Mouse (Mus musculus) forebrain, embryonic 10.5 days (tissue): ENCODE results near the gene Polr3h. TPM values are rescaled to one million over a fixed set of nuclear protein-coding genes. Genes with fewer than 3 reads are reported as not detected.

Source experiments
- DNase-seq: peaks from one replicate; pipeline ENCODE4 v3.0.0-alpha.2; 2017; ENCODE audit warnings: low spot score; ENCODE audit errors: extremely low spot score
- H3K27ac ChIP-seq: fragments of 300-500 bp; sonication (generic); 2 replicates; pipeline ENCODE4 v1.5.1; 2016; ENCODE audit warnings: mild to moderate bottlenecking
- H3K27me3 ChIP-seq: fragments of 300-500 bp; sonication (generic); 2 replicates; pipeline ENCODE4 v1.6.1; 2016; ENCODE audit warnings: mild to moderate bottlenecking; ENCODE audit not compliant: poor library complexity, severe bottlenecking
- H3K36me3 ChIP-seq: fragments of 300-500 bp; sonication (generic); replicated peaks from 2 replicates; pipeline ENCODE4 v1.6.1; 2016; ENCODE audit warnings: mild to moderate bottlenecking, moderate library complexity
- H3K4me1 ChIP-seq: fragments of 300-500 bp; sonication (generic); 2 replicates; pipeline ENCODE4 v1.6.1; 2016
- H3K4me3 ChIP-seq: fragments of 300-500 bp; sonication (generic); 2 replicates; pipeline ENCODE4 v1.5.1; 2016; ENCODE audit warnings: mild to moderate bottlenecking, moderate library complexity
- H3K9me3 ChIP-seq: fragments of 300-500 bp; sonication (generic); 2 replicates; pipeline ENCODE4 v1.6.1; 2016; ENCODE audit warnings: mild to moderate bottlenecking, moderate library complexity
- WGBS: fragments of 180-500 bp; shearing (Covaris S2); methylation state at CpG from one replicate; pipeline ENCODE4 v1.1.7; 2016; 5-methylcytosine and 5-hydroxymethylcytosine counted together
- polyA plus RNA-seq: library from polyadenylated mRNA; unstranded; fragments of >200 nt; fragmentation: Nextera tagmentation; extraction: Ambion mirVana; gene quantifications from 2 replicates; pipeline ENCODE4 v1.2.1, GENCODE M21; 2016

Polr3h gene
- polyA plus RNA-seq, 1 experiment from 2014 or later, result 90.8 TPM

DNA sequence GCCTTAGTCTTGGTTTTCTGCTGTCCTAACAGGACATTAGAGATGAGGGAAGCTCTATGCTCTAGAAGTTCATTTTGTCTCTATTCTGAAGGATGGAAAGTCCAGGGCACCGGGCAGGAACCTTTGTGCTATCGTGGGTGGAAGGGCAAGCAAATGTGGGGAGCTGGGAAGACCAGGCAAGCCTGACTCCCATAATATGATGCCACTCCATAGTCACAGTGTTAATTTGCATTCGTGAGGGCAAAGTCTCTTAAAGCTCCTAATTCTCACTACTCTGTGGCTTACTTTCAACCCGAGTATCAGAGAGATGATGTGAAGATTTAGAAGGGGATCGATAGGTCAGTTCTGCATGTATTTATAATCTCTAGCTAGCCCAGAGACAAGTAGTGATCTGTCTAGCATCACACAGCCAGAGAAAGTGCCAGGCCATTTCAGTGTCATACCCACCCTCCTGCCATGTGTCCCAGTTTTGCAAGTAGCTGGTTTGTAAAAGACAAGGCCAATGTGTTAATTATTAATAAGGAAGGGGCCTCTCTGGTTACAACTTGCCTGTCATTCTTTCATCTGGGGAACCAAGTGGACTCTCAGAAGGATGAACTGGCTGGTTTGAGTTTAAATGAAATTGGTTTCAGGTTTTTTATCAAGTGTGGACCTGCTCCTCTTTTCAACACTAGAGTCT is 28.3 kb downstream of the Polr3h start:
- H3K36me3 ChIP-seq, result peaks cover 97% of the 10 kb centered on the region
- H3K4me1 ChIP-seq, result no peaks in the 10 kb centered on the region
- H3K27ac ChIP-seq, result no peak overlapping the region
- no peaks in the 10 kb centered on the region for H3K27me3 ChIP-seq
- 93% methylated on average over 5 of the region's 5 CpGs for WGBS
- H3K4me3 ChIP-seq, result no peak overlapping the region
- no peaks in the 10 kb centered on the region for H3K9me3 ChIP-seq
- no peak for DNase-seq

DNA sequence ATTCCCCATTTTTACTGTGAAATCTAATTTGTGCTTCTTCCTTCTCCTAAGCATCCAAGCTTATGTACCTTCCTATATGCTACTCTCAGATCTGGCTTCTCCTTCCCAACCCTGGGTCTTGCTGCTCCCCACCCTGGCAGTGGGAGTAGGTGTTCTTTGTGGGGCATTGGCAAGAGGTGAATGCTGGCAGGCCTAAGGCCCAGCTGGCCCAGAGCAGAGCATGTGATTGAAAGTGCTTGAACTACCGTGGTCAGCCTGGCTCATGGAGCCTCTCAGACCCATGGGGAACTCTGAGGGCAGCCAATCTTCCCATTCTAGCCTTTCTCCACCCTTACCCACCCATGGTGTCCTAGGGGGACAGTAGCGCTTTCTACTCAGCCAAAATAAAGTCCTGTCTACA is 29.6 kb downstream of the Polr3h start:
- Histone ChIP-seq H3K9me3 (no peaks in the 10 kb centered on the region), H3K4me3 (no peak overlapping the region), H3K27me3 (no peaks in the 10 kb centered on the region), H3K36me3 (peaks cover 96% of the 10 kb centered on the region), H3K4me1 (no peaks in the 10 kb centered on the region), H3K27ac (no peak overlapping the region)
- no peak for DNase-seq
- WGBS, result 90% methylated on average over 2 of the region's 2 CpGs

- no peak overlapping the region for H3K4me3 ChIP-seq
- no peaks in the 10 kb centered on the region for H3K27me3 ChIP-seq
- H3K36me3 ChIP-seq, result peaks cover 96% of the 10 kb centered on the region
- no peak overlapping the region for H3K27ac ChIP-seq
- no peaks in the 10 kb centered on the region for H3K9me3 ChIP-seq
- 83% methylated on average over 1 of the region's 1 CpGs for WGBS
- no peak for DNase-seq
- H3K4me1 ChIP-seq, result no peaks in the 10 kb centered on the region
These were observed 32.0 kb downstream of the Polr3h start for GRCm38 (mm10) chr15:81894002-81894401.

DNA sequence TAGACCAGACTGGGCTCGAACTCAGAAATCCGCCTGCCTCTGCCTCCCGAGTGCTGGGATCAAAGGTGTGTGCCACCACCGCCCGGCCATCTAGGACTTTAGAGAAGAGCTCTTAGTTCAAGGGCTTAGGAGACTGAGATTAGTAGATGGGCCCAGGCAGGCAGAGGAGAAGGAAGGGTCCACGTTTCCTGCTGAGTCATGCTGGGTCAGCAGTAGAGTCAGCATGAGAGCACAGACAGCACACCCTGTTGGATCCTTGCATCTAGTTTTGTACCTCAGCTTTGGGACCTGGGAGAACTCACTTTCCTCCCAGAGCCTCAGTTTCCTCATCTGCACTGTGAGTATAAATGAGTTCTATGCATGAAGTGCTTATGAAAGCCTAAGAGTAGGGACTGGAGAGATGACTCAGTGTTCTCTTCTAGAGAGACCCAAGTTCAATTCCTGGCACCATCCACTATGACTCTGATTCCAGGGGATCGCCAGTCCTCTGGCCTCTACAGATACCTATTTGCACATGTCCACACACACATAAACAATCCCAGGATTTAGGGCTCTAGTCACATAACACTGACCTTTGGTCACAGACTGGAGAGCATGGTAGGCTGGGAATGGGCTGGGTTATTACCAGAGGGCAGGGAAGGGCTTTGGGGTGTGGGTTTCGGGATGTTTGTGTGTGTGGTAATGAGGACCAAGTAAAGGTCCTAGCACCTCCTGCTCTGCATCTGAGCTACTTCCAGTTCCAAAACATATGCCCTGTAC is 34.0 kb downstream of the Polr3h start:
- Histone ChIP-seq H3K4me3 (no peak overlapping the region), H3K4me1 (no peaks in the 10 kb centered on the region), H3K27ac (no peak overlapping the region), H3K36me3 (peaks cover 87% of the 10 kb centered on the region), H3K9me3 (no peaks in the 10 kb centered on the region), H3K27me3 (no peaks in the 10 kb centered on the region)
- DNase-seq, result no peak
- 94% methylated on average over 8 of the region's 8 CpGs for WGBS

GRCm38 (mm10) chr15:81891140-81891802 is 34.8 kb downstream of the Polr3h start:
- DNase-seq, result no peak
- Histone ChIP-seq H3K27ac (no peak overlapping the region), H3K4me3 (no peak overlapping the region), H3K4me1 (no peaks in the 10 kb centered on the region), H3K36me3 (peaks cover 85% of the 10 kb centered on the region), H3K9me3 (no peaks in the 10 kb centered on the region), H3K27me3 (no peaks in the 10 kb centered on the region)
- WGBS, result 92% methylated on average over 7 of the region's 7 CpGs

GRCm38 (mm10) chr15:81889175-81889574 is 36.9 kb downstream of the Polr3h start:
- H3K4me3 ChIP-seq, result no peak overlapping the region
- H3K36me3 ChIP-seq, result peaks cover 74% of the 10 kb centered on the region
- 95% methylated on average over 7 of the region's 7 CpGs for WGBS
- no peaks in the 10 kb centered on the region for H3K9me3 ChIP-seq
- no peak overlapping the region for H3K27ac ChIP-seq
- no peaks in the 10 kb centered on the region for H3K27me3 ChIP-seq
- H3K4me1 ChIP-seq, result no peaks in the 10 kb centered on the region
- no peak for DNase-seq

GRCm38 (mm10) chr15:81886795-81887550 is 39.1 kb downstream of the Polr3h start:
- H3K4me3 ChIP-seq, result no peak overlapping the region
- H3K27ac ChIP-seq, result no peak overlapping the region
- H3K4me1 ChIP-seq, result no peaks in the 10 kb centered on the region
- peaks cover 61% of the 10 kb centered on the region for H3K36me3 ChIP-seq
- H3K9me3 ChIP-seq, result no peaks in the 10 kb centered on the region
- WGBS, result 92% methylated on average over 6 of the region's 6 CpGs
- no peaks in the 10 kb centered on the region for H3K27me3 ChIP-seq
- DNase-seq, result no peak

DNA sequence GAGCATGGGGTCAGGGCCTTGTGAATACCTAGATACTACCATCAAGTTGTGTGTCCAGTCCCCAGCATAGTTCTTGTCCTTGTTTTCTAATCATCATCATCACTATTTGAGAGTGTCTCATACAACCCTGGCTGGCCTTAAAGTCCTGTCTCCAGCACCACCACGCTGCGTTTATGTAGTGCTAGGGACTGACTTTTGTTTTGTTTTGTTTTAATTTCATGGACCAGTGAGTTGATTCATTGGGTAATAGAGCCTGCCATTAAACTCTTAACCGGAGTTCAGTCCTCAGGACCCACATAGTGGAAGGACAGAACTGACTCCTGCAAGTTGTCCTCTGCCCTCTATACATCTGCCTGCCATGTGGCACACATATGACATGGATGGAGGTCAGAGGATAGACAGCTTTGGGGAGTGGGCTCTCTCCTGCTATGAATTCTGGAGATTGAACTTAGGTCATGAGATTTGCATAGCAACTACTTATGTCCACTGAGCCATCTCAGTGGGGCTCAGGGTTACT is 40.6 kb downstream of the Polr3h start:
- H3K27ac ChIP-seq, result no peak overlapping the region
- no peak overlapping the region for H3K4me3 ChIP-seq
- no peak for DNase-seq
- 86% methylated on average over 3 of the region's 3 CpGs for WGBS
- H3K36me3 ChIP-seq, result peaks cover 49% of the 10 kb centered on the region
- H3K4me1 ChIP-seq, result 0 out of 2 replicates have a peak, but pooled peaks cover 2% of the 10 kb centered on the region
- no peaks in the 10 kb centered on the region for H3K27me3 ChIP-seq
- no peaks in the 10 kb centered on the region for H3K9me3 ChIP-seq

GRCm38 (mm10) chr15:81882348-81882747 is 43.7 kb downstream of the Polr3h start:
- H3K27me3 ChIP-seq, result no peaks in the 10 kb centered on the region
- H3K4me1 ChIP-seq, result peaks cover 14% of the 10 kb centered on the region
- no peak for DNase-seq
- no peak overlapping the region for H3K27ac ChIP-seq
- no peak overlapping the region for H3K4me3 ChIP-seq
- peaks cover 28% of the 10 kb centered on the region for H3K36me3 ChIP-seq
- WGBS, result 93% methylated on average over 3 of the region's 3 CpGs
- no peaks in the 10 kb centered on the region for H3K9me3 ChIP-seq

DNA sequence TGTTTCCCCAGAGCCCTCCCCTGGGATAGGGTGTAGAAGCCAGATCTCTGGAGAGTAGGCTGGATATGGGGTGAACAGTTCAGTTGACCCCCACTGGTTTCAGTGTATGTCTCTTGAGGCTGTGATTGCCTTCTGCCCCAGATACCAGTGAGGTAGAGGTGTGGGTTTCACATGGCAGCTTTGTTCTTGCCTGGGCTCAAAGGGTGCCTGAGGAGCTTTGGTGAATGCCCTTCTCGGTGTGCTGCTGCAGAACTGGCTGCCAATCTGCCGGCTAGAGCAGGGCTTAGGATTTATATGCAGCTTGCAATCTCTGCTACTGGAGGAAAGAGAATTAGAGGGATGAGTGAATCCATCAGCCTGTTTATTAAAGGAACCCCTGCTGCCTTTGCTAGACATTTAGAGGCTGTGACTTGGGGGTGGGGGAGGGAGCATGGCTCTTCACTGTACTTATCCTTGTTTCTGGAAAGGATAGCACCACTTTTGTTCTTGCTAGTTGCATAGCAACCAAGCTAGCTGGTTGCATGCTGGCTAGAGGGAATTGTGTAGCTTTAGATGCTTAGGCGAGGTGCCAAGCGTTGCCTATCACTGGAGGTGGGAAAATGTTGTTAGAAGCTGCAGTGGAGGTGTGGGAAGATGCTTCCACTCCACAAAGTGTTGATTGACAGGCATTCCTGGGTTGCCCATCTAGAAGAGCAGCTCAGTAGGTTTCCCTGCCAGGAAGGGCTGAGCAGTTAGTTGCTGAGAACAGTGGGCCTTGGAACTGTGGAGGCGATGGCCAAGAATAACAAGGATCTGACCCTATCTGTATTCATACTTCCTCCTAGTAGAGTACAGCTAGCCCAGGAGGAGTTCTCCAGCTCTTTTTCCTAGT is 46.3 kb downstream of the Polr3h start:
- Histone ChIP-seq H3K27me3 (no peaks in the 10 kb centered on the region), H3K4me1 (peaks cover 14% of the 10 kb centered on the region), H3K27ac (no peak overlapping the region; the same call in 1 of the 2 replicates), H3K36me3 (peaks cover 21% of the 10 kb centered on the region; the same call in 1 of the 2 replicates), H3K9me3 (no peaks in the 10 kb centered on the region), H3K4me3 (no peak overlapping the region)
- 74% methylated on average over 5 of the region's 5 CpGs for WGBS
- DNase-seq, result no peak

GRCm38 (mm10) chr15:81872262-81873136 is 53.5 kb downstream of the Polr3h start, which contains the start of gene Aco2:
Aco2 (plus strand) TSS chr15:81872309.
- Histone ChIP-seq H3K27me3 (no peaks in the 10 kb centered on the region), H3K4me3 (peak within 1 kb of the TSS; percentile 99), H3K4me1 (peaks cover 28% of the 10 kb centered on the region), H3K9me3 (no peaks in the 10 kb centered on the region), H3K27ac (peak within 1 kb of the TSS; percentile 97), H3K36me3 (peaks cover 36% of the 10 kb centered on the region)
- under 1% methylated on average over 53 of the region's 53 CpGs for WGBS
- DNase-seq, result peak; percentile 98
